Mouse (Mus musculus) hindbrain, embryonic 11.5 days (tissue): ENCODE results near the gene Gm20388. TPM values are rescaled to one million over a fixed set of nuclear protein-coding genes. Genes with fewer than 3 reads are reported as not detected.

Source experiments
- ATAC-seq: fragments of 200-750 bp; cut with Nextera tagmentation; 2 replicates; pipeline ENCODE4 v1.8.0; 2017; ENCODE audit warnings: mild to moderate bottlenecking, moderate TSS enrichment, moderate library complexity; ENCODE audit not compliant: low FRiP score
- DNase-seq: peaks from one replicate; pipeline ENCODE4 v3.0.0-alpha.2; 2015; ENCODE audit warnings: low spot score
- H3K27ac ChIP-seq: fragments of 300-500 bp; sonication (generic); 2 replicates; pipeline ENCODE4 v1.5.1; 2014; ENCODE audit warnings: mild to moderate bottlenecking, low read depth, low read length
- H3K27me3 ChIP-seq: fragments of 300-500 bp; sonication (generic); 2 replicates; pipeline ENCODE4 v1.6.1; 2014; ENCODE audit warnings: mild to moderate bottlenecking, low read length, moderate library complexity, mixed read lengths; ENCODE audit not compliant: control insufficient read depth, insufficient read depth
- H3K36me3 ChIP-seq: fragments of 300-500 bp; sonication (generic); 2 replicates; pipeline ENCODE4 v1.6.1; 2014; ENCODE audit warnings: mild to moderate bottlenecking, low read length, moderate library complexity, mixed read lengths; ENCODE audit not compliant: control insufficient read depth, insufficient read depth
- H3K4me1 ChIP-seq: fragments of 300-500 bp; sonication (generic); replicated peaks from 2 replicates; pipeline ENCODE4 v1.6.1; 2014; ENCODE audit warnings: low read length, mixed read lengths; ENCODE audit not compliant: control insufficient read depth, insufficient read depth
- H3K4me2 ChIP-seq: fragments of 300-500 bp; sonication (generic); replicated peaks from 2 replicates; pipeline ENCODE4 v1.6.1; 2014; ENCODE audit warnings: mild to moderate bottlenecking, low read depth, low read length
- H3K4me3 ChIP-seq: fragments of 300-500 bp; sonication (generic); 2 replicates; pipeline ENCODE4 v1.5.1; 2014; ENCODE audit warnings: low read depth, low read length
- H3K9ac ChIP-seq: fragments of 300-500 bp; sonication (generic); 2 replicates; pipeline ENCODE4 v1.6.1; 2014; ENCODE audit warnings: low read depth, low read length
- H3K9me3 ChIP-seq: fragments of 300-500 bp; sonication (generic); 2 replicates; pipeline ENCODE4 v1.6.1; 2016; ENCODE audit warnings: low read length; ENCODE audit not compliant: control insufficient read depth
- WGBS: fragments of 180-500 bp; shearing (Covaris S2); extraction: QIAGEN DNeasy Blood & Tissue Kit; methylation state at CpG from one replicate; pipeline ENCODE4 v1.1.7; 2014; 5-methylcytosine and 5-hydroxymethylcytosine counted together
- polyA plus RNA-seq: library from polyadenylated mRNA; unstranded; fragments of >200 nt; fragmentation: Nextera tagmentation; extraction: Ambion mirVana; gene quantifications from 2 replicates; pipeline ENCODE4 v1.2.1, GENCODE M21; 2014

The Gm20388 gene
- polyA plus RNA-seq, 1 experiment from 2014 or later, result 11.8 TPM

- Histone ChIP-seq H3K36me3 (no peaks in the 10 kb centered on the region), H3K9me3 (no peaks in the 10 kb centered on the region), H3K27ac (no peak overlapping the region), H3K4me1 (peaks cover 14% of the 10 kb centered on the region), H3K27me3 (no peaks in the 10 kb centered on the region), H3K4me2 (no peak overlapping the region), H3K4me3 (no peak overlapping the region), H3K9ac (no peak overlapping the region)
- no peak for ATAC-seq
- WGBS, result 93% methylated on average over 8 of the region's 8 CpGs
- no peak for DNase-seq
Measured at GRCm38 (mm10) chr8:124264032-124264431, 4353.4 kb downstream of the Gm20388 start.

GRCm38 (mm10) chr8:124264671-124265070 is 4354.0 kb downstream of the Gm20388 start:
- ATAC-seq, result no peak
- Histone ChIP-seq H3K9me3 (no peaks in the 10 kb centered on the region), H3K27ac (no peak overlapping the region), H3K4me3 (no peak overlapping the region), H3K9ac (no peak overlapping the region), H3K36me3 (no peaks in the 10 kb centered on the region), H3K4me2 (no peak overlapping the region), H3K27me3 (no peaks in the 10 kb centered on the region), H3K4me1 (peaks cover 14% of the 10 kb centered on the region)
- 94% methylated on average over 12 of the region's 12 CpGs for WGBS
- no peak for DNase-seq

DNA sequence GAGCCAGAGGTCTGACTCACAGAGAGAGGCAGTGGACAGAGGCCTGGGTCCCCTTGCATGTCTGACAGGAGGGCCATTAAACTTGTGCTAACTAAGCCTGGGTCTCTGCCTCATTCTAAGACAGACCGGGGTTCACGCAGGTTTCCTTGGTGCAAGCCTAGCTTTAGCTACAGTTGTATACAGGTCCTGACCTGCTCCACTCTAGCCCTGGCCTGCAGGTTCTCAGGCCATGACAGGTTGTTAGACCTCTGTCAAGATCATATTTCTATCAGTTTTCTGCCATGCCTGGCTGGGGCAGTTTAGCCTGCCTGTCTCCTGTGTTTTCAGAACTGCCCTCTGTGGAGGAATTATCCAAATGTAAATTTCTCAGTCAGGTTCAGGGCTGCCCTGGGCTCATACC is 4354.5 kb downstream of the Gm20388 start:
- ATAC-seq, result no peak
- H3K4me1 ChIP-seq, result peaks cover 12% of the 10 kb centered on the region
- DNase-seq, result no peak
- no peak overlapping the region for H3K4me3 ChIP-seq
- H3K36me3 ChIP-seq, result no peaks in the 10 kb centered on the region
- H3K27ac ChIP-seq, result no peak overlapping the region
- no peaks in the 10 kb centered on the region for H3K9me3 ChIP-seq
- 100% methylated on average over 2 of the region's 2 CpGs for WGBS
- no peaks in the 10 kb centered on the region for H3K27me3 ChIP-seq
- H3K4me2 ChIP-seq, result no peak overlapping the region
- no peak overlapping the region for H3K9ac ChIP-seq

GRCm38 (mm10) chr8:124265798-124266197 is 4355.2 kb downstream of the Gm20388 start:
- H3K4me3 ChIP-seq, result no peak overlapping the region
- DNase-seq (no peak), ATAC-seq (no peak)
- no peaks in the 10 kb centered on the region for H3K9me3 ChIP-seq
- no peak overlapping the region for H3K27ac ChIP-seq
- WGBS, result 78% methylated on average over 8 of the region's 8 CpGs
- no peak overlapping the region for H3K4me2 ChIP-seq
- no peaks in the 10 kb centered on the region for H3K27me3 ChIP-seq
- 0 out of 2 replicates have a peak overlapping the region, but pooled peaks have one; percentile 8 for H3K9ac ChIP-seq
- H3K36me3 ChIP-seq, result no peaks in the 10 kb centered on the region
- peaks cover 9% of the 10 kb centered on the region for H3K4me1 ChIP-seq

- 87% methylated on average over 4 of the region's 4 CpGs for WGBS
- no peak overlapping the region for H3K4me3 ChIP-seq
- no peak overlapping the region for H3K4me2 ChIP-seq
- ATAC-seq, result no peak
- H3K4me1 ChIP-seq, result peaks cover 7% of the 10 kb centered on the region; the same call in 1 of the 2 replicates
- no peak overlapping the region for H3K9ac ChIP-seq
- no peaks in the 10 kb centered on the region for H3K27me3 ChIP-seq
- no peak overlapping the region for H3K27ac ChIP-seq
- DNase-seq, result no peak
- no peaks in the 10 kb centered on the region for H3K36me3 ChIP-seq
- no peaks in the 10 kb centered on the region for H3K9me3 ChIP-seq
Measured at GRCm38 (mm10) chr8:124267206-124267605, 4356.6 kb downstream of the Gm20388 start.

- ATAC-seq (no peak), DNase-seq (no peak)
- no peaks in the 10 kb centered on the region for H3K36me3 ChIP-seq
- H3K4me3 ChIP-seq, result no peak overlapping the region
- no peak overlapping the region for H3K9ac ChIP-seq
- no peak overlapping the region for H3K4me2 ChIP-seq
- peaks cover 4% of the 10 kb centered on the region; the same call in 1 of the 2 replicates for H3K4me1 ChIP-seq
- 96% methylated on average over 6 of the region's 6 CpGs for WGBS
- no peak overlapping the region for H3K27ac ChIP-seq
- H3K27me3 ChIP-seq, result no peaks in the 10 kb centered on the region
- no peaks in the 10 kb centered on the region for H3K9me3 ChIP-seq
Measured at GRCm38 (mm10) chr8:124270504-124270903, 4359.9 kb downstream of the Gm20388 start.

- H3K4me1 ChIP-seq, result peaks cover 4% of the 10 kb centered on the region; the same call in 1 of the 2 replicates
- H3K9me3 ChIP-seq, result no peaks in the 10 kb centered on the region; the same call in 1 of the 2 replicates
- H3K9ac ChIP-seq, result no peak overlapping the region
- H3K36me3 ChIP-seq, result 0 out of 2 replicates have a peak, but pooled peaks cover under 1% of the 10 kb centered on the region
- H3K27me3 ChIP-seq, result no peaks in the 10 kb centered on the region
- no peak overlapping the region for H3K4me2 ChIP-seq
- WGBS, result 89% methylated on average over 11 of the region's 11 CpGs
- ATAC-seq (no peak), DNase-seq (no peak)
- no peak overlapping the region for H3K27ac ChIP-seq
- no peak overlapping the region for H3K4me3 ChIP-seq
Measured at GRCm38 (mm10) chr8:124270904-124271303, 4360.3 kb downstream of the Gm20388 start.

DNA sequence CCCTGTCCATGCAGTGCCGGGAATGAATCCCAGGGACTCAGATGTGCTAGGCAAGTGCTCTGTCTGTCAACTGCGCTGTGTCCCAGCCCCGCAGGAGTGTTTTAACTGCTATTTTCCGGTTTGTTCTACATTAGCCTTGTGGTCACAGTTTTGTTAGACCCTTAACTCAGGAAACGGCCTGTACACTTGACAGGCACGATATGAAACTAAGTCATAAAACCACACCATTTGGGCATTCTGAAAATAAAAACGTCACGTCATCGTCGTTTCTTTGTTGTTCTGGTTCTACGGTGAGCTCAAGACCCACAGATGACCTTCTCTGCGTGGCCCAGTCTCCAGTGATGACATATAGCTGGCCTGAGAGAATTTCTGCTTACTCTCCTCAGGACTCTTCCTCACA is 4360.9 kb downstream of the Gm20388 start:
- H3K9ac ChIP-seq, result no peak overlapping the region
- no peak overlapping the region for H3K4me2 ChIP-seq
- H3K4me3 ChIP-seq, result no peak overlapping the region
- H3K4me1 ChIP-seq, result peaks cover 4% of the 10 kb centered on the region; the same call in 1 of the 2 replicates
- no peak for DNase-seq
- ATAC-seq, result no peak
- WGBS, result 91% methylated on average over 12 of the region's 12 CpGs
- no peaks in the 10 kb centered on the region for H3K27me3 ChIP-seq
- H3K27ac ChIP-seq, result no peak overlapping the region
- H3K36me3 ChIP-seq, result 0 out of 2 replicates have a peak, but pooled peaks cover 4% of the 10 kb centered on the region
- no peaks in the 10 kb centered on the region; the same call in 1 of the 2 replicates for H3K9me3 ChIP-seq

DNA sequence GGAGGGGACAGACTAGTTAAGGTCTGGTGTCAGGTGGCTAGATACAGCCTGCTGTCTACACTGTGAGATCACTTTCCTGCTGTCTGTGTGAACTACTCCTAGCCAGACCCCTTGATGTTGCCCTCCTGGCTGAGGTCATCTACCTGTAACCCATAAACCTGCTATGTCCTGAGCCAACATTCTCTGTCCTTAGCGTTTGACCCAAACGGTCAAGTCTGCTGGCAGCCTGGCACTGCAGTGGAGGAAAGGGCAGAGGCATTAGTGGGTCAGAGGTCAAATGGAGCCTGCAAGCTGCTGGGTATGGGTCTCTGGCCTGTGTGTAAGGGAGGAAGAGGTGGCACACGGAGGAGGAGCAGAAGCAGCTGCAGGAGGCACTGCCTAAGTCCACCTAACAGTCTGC is 4362.2 kb downstream of the Gm20388 start:
- WGBS, result 66% methylated on average over 3 of the region's 3 CpGs
- H3K27ac ChIP-seq, result no peak overlapping the region

More for the DNA sequence above, 4362.2 kb downstream of the Gm20388 start:
- H3K4me1 ChIP-seq, result peaks cover 4% of the 10 kb centered on the region; the same call in 1 of the 2 replicates
- 0 out of 2 replicates have a peak, but pooled peaks cover 4% of the 10 kb centered on the region for H3K36me3 ChIP-seq
- ATAC-seq (no peak), DNase-seq (no peak)
- H3K9me3 ChIP-seq, result no peaks in the 10 kb centered on the region; the same call in 1 of the 2 replicates
- no peaks in the 10 kb centered on the region for H3K27me3 ChIP-seq
- H3K4me3 ChIP-seq, result no peak overlapping the region
- no peak overlapping the region for H3K4me2 ChIP-seq
- no peak overlapping the region for H3K9ac ChIP-seq
